Mouse (Mus musculus) heart, postnatal 0 days (tissue): Measurements from ENCODE around the gene P4hb.

ENCODE experiments used
- CTCF ChIP-seq: IDR thresholded peaks from 2 replicates; pipeline ENCODE4 v1.5.1; 2016; ENCODE audit warnings: antibody characterized with exemption, control low read depth, low read depth
- EP300 ChIP-seq: IDR thresholded peaks from 2 replicates; pipeline ENCODE4 v1.6.1; 2016; ENCODE audit warnings: antibody characterized with exemption, low read depth

DNA sequence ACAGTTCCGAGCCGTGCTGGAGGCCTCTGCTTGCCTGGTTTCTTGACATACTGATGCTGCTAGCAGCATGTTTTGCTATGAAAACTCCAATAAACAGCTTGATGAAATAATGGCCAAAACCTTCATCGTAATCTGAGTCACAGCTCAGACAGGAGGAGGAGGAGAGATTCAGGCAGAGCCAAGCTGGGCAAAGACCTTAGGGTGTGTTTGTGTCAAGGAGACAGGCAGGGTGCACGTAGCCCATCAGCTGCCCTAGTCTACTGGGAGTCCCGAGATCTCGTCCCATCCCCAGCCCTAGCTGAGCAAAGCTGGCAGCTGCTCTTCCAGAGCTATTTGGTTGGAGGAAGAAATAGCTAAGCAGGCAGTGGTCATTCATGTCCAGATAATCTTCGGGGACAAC is 32.6 kb upstream of the P4hb start:
- TF ChIP-seq CTCF (no peak), EP300 (no peak)
